Mouse (Mus musculus) heart, adult 2 months (tissue): ENCODE results near the gene Gpr176.

Experiments
- CTCF ChIP-seq: fragments of 200-600 bp; IDR thresholded peaks from 2 replicates; pipeline ENCODE4 v1.8.1; 2022; ENCODE audit warnings: antibody characterized with exemption, mild to moderate bottlenecking, moderate library complexity
- EP300 ChIP-seq: fragments of 200-500 bp; IDR thresholded peaks from 2 replicates; pipeline ENCODE4 v1.6.1; 2011; ENCODE audit warnings: low read depth, low read length, control low read depth; ENCODE audit not compliant: insufficient read depth
- POLR2A ChIP-seq: fragments of 200-500 bp; IDR thresholded peaks from 2 replicates; pipeline ENCODE4 v1.6.1; 2011; ENCODE audit warnings: mild to moderate bottlenecking, low read depth, low read length, control low read depth; ENCODE audit not compliant: insufficient read depth

DNA sequence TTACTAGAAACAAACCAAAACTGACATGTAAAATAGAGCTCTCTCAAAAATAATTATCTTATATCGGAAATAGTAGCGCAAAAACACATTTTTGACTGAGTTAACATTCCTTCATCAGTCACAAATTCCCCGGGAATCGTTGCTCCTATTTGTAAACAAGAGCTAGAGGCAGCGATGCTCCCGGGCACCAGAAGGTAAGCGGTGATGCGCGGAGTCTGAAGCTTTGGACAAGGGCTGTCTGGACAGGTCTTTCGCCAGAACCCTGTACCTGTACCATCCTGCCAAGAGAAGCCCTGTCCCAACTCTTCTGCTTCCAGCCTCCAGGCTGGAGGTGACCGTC, 688 bp downstream of the Gpr176 start:
- TF ChIP-seq POLR2A (no peak), CTCF (no peak), EP300 (no peak)
